Mouse (Mus musculus) gastrocnemius, postnatal 4 days (tissue): Measurements from ENCODE around the gene Tceanc. TPM values are rescaled to one million over a fixed set of nuclear protein-coding genes. Genes with fewer than 3 reads are reported as not detected.
A peak's percentile ranks its signal among the peaks of the same experiment; 100 is the strongest.

Source experiments
- DNase-seq, 2 experiments: peaks; one replicate each; pipeline ENCODE4 v3.0.0; 2021 to 2022; ENCODE audit warnings: low spot score in 2 of 2, mixed read lengths in 2 of 2
- total RNA-seq, 2 experiments: library from RNA; stranded (reverse); gene quantifications; 2 replicates each; pipeline ENCODE4 v1.2.3; 2021

Gene Tceanc
- total RNA-seq, 2 experiments from 2014 or later = 8.5 to 8.7 TPM

DNA sequence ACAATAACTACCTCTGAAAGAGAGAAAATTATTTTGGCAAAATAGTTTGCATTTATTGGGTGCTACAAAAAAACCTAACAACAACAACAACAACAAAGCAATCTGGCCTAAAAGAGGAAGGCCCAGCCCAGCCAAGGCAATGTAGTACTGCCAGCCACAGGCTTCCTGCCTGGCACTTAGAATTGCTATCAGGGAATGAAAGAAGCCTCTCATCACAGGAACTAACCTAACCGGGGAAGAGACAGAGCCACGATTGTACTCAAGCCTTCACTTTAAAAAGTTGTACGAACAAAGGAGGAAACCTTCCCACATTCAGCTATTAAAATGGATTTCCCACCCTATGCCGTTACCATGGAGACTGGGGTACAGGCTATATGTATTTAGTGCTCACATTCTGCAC, 20.6 kb downstream of the Tceanc start:
- DNase-seq = no peak

DNA sequence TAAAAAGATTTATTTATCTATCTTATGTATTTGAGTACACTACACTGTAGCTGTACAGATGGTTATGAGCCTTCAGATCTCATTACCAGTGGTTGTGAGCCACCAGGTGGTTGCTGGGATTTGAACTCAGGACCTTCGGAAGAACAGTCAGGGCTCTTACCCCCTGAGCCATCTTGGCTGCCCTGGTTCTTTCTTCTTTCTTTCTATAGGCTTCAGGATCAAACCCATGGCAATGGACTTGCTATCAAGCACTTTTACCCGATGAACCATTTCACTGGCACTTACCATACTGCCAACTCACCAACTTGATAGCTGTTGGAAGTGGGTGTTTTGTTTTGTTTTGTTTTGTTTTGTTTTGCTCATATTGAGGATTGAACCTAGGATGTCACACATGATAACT, 23.3 kb downstream of the Tceanc start:
- DNase-seq = no peak

DNA sequence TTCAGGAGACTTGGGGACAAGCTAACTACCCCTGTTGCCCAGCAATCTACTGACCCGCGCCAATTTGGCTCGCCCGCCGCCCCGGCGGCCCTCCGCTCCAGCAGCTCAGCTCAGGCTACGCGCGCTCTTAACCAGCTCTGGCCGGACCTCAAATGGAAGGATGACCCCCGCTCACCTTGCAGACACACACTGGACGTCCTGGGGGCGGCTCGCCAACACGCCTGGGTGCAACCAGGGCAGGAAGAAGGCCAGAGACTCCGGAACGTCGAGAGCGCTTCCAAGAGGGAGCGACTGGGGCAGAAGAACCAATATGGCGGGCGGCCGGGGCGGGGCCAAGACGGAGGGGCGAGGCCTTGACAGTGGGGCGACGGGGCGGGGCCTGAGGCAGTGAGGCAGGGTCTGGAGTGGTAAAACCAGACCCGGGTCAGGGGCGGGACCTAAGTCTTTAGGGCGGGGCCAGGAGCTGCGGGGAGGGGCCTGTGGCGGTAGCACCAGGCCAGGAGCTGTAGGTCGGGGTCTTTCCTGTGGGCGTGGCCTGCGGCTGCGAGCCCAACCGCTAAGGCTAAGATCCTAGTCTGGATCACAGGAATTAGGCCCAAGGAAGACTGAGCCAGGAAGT, 38.9 kb downstream of the Tceanc start, which contains the start of gene Rab9:
TSS of gene Rab9 (minus strand) at position 503 of the 619 bp plus-strand sequence.
- DNase-seq = peak; percentile 85 to 93

DNA sequence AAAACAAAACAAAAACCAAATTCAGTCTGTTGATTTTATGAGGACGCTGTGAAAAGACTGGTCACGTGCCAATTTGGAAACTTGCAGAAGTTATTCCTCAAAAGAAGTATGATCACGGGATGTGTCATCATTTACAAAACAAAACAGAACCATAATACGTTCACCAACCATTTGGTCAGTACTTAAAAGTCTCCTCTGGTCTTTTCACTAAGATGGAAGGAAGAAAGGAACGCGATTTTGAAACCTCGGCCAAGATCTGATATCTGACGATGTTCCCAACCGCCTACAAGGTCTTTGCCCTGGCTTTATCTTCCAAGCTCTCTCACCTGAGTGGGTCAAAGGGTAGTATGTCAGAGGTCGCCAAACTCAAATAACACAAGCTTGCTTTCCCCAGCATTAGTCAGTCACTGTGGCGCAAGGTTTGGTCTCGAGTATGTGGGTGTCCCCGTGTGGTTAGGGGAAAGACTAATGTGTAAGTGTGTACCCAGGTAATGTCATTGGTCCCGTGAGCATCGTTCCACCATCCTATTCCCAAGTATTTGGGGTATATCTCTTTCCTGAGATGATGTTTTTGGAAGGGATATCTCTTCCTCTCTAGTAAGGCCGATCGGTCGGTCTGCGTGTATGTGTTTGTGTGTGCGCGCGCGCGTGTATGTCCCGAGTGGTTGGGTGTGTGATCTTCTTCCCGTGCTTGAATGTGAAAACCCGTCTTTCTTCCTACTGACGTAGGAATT, 39.6 kb downstream of the Tceanc start:
- DNase-seq = no peak

DNA sequence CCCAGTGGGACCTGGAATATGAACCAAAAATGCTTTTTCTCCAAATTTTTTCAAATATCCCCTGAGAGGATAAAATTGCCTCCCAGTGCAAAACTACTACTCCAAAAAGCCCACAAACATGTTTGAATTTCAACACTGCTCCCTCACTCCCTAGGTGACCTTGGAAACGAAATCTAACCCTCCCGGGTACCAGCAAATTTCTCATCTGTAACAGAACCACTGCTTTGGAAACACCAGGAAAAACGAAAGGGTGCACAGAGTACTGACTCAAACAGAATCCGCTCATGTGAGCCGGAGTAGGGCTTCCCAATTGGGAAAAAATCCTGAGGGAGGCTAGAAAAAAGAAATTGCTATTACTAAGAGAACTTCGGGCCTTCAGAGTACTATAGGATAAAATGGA, 41.0 kb downstream of the Tceanc start:
- no peak for DNase-seq

DNA sequence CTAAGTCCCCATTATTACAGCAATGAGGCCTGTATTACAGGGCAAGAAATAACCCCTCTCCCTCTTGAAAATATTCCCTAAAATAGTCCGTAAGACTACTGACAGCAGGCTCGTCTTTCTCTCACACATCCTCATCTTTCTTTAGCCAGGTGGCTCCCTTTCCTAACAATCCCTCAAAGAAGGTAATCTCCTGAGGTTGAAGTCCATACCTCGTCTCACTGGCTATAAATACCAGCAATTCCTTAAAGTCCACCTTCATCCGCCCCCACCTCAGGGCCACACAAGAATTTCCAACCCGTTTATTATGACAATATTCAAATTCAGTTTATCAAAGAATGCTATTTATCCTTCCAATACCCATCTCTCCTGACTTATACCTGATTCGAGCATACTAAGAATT, 45.8 kb downstream of the Tceanc start:
- no peak for DNase-seq

DNA sequence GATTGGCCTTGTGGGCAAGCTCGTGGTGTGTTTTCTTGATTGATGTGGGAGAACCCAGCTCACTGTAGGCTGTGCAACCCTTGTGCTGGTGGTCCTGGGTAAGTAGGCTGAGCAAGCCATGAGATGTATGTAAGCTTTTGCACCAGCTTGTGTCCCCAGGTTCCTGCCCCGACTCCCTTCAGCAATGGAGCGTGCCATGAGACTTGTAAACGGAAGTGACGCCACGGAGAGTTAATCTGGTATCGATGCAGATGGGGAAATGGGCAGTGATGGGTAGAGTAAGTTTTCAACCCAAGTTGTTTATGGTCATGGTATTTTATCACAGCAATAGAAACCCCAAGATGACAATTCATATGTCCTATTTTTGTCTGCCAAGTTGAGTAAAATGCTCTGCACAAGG, 50.0 kb downstream of the Tceanc start:
- no peak for DNase-seq

DNA sequence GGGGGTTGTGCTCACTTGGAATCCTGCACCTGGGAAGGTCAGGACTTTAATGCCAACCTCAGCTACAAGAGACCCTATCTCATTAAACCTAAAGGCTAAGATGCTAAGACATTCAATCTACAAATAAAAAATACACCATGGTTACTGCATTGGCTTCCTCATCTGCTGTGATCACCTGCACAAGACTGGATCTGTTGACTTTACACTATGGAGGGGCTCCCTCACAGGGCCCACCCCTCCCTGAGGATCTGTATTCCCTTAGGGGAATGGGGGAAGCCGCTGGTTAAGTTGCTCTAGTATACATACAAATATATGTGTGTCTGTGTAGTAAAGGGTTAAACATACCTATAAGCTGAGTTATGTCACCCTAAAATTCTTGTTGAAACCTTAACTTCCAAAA, 62.8 kb downstream of the Tceanc start:
- DNase-seq = no peak

DNA sequence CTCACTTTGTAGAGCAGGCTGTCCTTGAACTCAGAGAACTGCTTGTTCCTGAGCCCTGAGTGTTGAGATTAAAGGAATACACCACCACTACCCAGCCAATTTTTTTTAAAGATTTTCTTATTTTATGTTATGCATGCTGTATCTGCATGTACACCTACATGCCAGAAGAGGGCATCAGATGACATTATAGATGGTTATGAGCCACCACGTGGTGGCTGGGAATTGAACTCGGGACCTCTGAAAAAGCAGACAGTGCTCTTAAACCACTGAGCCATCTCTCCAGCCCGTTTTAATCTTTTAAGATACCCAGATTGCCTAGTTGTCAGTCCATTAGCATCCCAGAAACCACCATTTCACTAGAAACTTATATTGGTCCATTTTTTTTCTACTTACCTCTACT, 64.0 kb downstream of the Tceanc start:
- DNase-seq = no peak

DNA sequence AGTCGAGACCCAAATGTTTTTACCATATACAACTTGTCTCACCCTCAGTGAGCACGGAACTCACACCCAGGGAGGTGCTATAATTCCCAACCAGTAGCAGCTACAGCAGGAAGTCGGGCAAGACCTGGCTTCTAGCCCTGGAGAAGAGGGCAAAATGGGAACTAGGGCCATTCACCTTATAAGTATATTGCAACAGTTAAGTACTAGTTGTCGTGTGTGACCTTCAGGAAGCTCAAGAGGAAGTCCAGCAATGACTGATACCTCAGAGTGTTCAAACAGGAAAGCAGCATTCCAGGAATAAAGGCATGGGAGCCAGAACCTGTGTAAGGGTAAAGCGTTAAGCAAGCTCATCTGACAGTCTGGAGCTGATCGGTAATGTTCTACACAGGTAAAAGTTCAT, 64.8 kb downstream of the Tceanc start:
- DNase-seq = no peak

Other genes with a start within 250 kb of the Tceanc start
- 10 to 100 TPM; 14.1 to 20.9 TPM for gene Trappc2, start 78.0 kb downstream of the Tceanc start, total RNA-seq
- 1 to 10 TPM; 8.0 to 9.3 TPM for gene Ofd1, start 77.9 kb downstream of the Tceanc start, total RNA-seq
- 10 to 100 TPM; 24.0 to 28.0 TPM for gene Rab9, start 38.7 kb downstream of the Tceanc start, total RNA-seq
- 10 to 100 TPM; 19.5 to 23.9 TPM for gene Egfl6, start 67.2 kb upstream of the Tceanc start, total RNA-seq